ENCODE assay signal across 9 mouse cellular contexts in genomic region chr19:45847016-45847732, GRCm38 (mm10). TPM values are rescaled to one million over a fixed set of nuclear protein-coding genes. Genes with fewer than 3 reads are reported as not detected.
DNase-seq lines count a peak whose midpoint lies in the region; ATAC-seq and TF ChIP-seq lines count a peak whose summit lies in the region.
"Had no signal": no experiment of that assay in that cellular context is flagged by ENCODE, and none has a peak within 500 bp of the region (broad histone marks: within the 10 kb centered on the region; RNA-seq: fewer than 3 reads in every experiment).

No protein-coding gene starts in this region.

- H3K4me2 ChIP-seq in forebrain, postnatal 0 days (ENCODE audit: low read depth): no peak overlapping the region
- H3K4me2 ChIP-seq in forebrain, embryonic 16.5 days (ENCODE audit: low read length): no peak overlapping the region
- H3K4me2 ChIP-seq: forebrain, embryonic 12.5 days had no signal

- no peak overlapping the region for H3K9ac ChIP-seq in forebrain, postnatal 0 days
- no peak overlapping the region for H3K9ac ChIP-seq in forebrain, embryonic 16.5 days (replicated peaks; ENCODE audit: low read depth, low read length)
- H3K9ac ChIP-seq: forebrain, embryonic 12.5 days had no signal

- peak; percentile 22 for DNase-seq in forebrain, postnatal 0 days
- DNase-seq in forebrain, embryonic 10.5 days (ENCODE audit: extremely low spot score, low spot score): no peak
- no peak for DNase-seq in lung, adult 2 months
- no peak for DNase-seq in lung, adult 18-20 months
- peak; percentile 8 to 26 for DNase-seq in spleen, postnatal 36 days (ENCODE audit: low spot score in 2 of 2)
- no peak for DNase-seq in cerebellum, adult 9-11 months

- TF ChIP-seq POLR2A in lung, adult 2 months (IDR thresholded peaks at IDR 0.05; ENCODE audit: borderline replicate concordance, extremely low read depth, low read depth, low read length): no peak
- TF ChIP-seq POLR2A in bone marrow, adult 2 months (IDR thresholded peaks at IDR 0.05; ENCODE audit: borderline replicate concordance, control insufficient read depth, low read depth, low read length): no peak

- no peaks in the 10 kb centered on the region for H3K36me3 ChIP-seq in forebrain, postnatal 0 days (ENCODE audit: insufficient read depth)
- H3K36me3 ChIP-seq in forebrain, embryonic 10.5 days (replicated peaks): no peaks in the 10 kb centered on the region
- H3K36me3 ChIP-seq in forebrain, embryonic 16.5 days (ENCODE audit: control insufficient read depth, insufficient read depth): no peaks in the 10 kb centered on the region
- H3K36me3 ChIP-seq: forebrain, embryonic 12.5 days had no signal

- H3K4me1 ChIP-seq in forebrain, postnatal 0 days (ENCODE audit: insufficient read depth): 0 out of 2 replicates have a peak, but pooled peaks cover 4% of the 10 kb centered on the region
- peaks cover 28% of the 10 kb centered on the region for H3K4me1 ChIP-seq in forebrain, embryonic 10.5 days
- H3K4me1 ChIP-seq in lung, adult 2 months (ENCODE audit: control insufficient read depth, insufficient read depth, low read length): no peaks in the 10 kb centered on the region
- peaks cover 3% of the 10 kb centered on the region for H3K4me1 ChIP-seq in bone marrow, adult 2 months (ENCODE audit: control insufficient read depth, insufficient read depth, low read length)
- peaks cover 11% of the 10 kb centered on the region for H3K4me1 ChIP-seq in forebrain, embryonic 16.5 days (replicated peaks; ENCODE audit: control insufficient read depth, insufficient read depth, low read length)

- H3K27ac ChIP-seq in forebrain, postnatal 0 days (ENCODE audit: low read depth, low read length): no peak overlapping the region
- H3K27ac ChIP-seq in forebrain, embryonic 10.5 days: no peak overlapping the region
- no peak overlapping the region for H3K27ac ChIP-seq in bone marrow, adult 2 months (ENCODE audit: control insufficient read depth, insufficient read depth, low read depth, low read length, poor library complexity)
- no peak overlapping the region for H3K27ac ChIP-seq in forebrain, embryonic 16.5 days (ENCODE audit: low read length)
- H3K27ac ChIP-seq: forebrain, embryonic 12.5 days had no signal

- no peak overlapping the region for H3K4me3 ChIP-seq in forebrain, postnatal 0 days (ENCODE audit: low read depth, low read length)
- no peak overlapping the region for H3K4me3 ChIP-seq in forebrain, embryonic 10.5 days
- H3K4me3 ChIP-seq in lung, adult 2 months (replicated peaks; ENCODE audit: extremely low read depth, low read depth, low read length): no peak overlapping the region
- no peak overlapping the region for H3K4me3 ChIP-seq in bone marrow, adult 2 months (replicated peaks; ENCODE audit: control insufficient read depth, low read depth, low read length)
- no peak overlapping the region for H3K4me3 ChIP-seq in forebrain, embryonic 16.5 days (replicated peaks; ENCODE audit: low read length)
- H3K4me3 ChIP-seq: forebrain, embryonic 12.5 days had no signal

- peak; percentile 58 for TF ChIP-seq CTCF in forebrain, postnatal 0 days (IDR thresholded peaks at IDR 0.05; ENCODE audit: low read depth)
- TF ChIP-seq CTCF in lung, adult 2 months (IDR thresholded peaks at IDR 0.05; ENCODE audit: insufficient read depth, low read length): 0 out of 2 replicates have a peak, but pooled peaks have one; percentile 16
- TF ChIP-seq CTCF in bone marrow, adult 2 months (IDR thresholded peaks at IDR 0.05; ENCODE audit: control insufficient read depth, insufficient read depth, low read length): peak; percentile 18; the same call in 1 of the 2 replicates

- H3K9me3 ChIP-seq in forebrain, postnatal 0 days (ENCODE audit: low read length): no peaks in the 10 kb centered on the region
- H3K9me3 ChIP-seq in forebrain, embryonic 10.5 days: no peaks in the 10 kb centered on the region
- no peaks in the 10 kb centered on the region for H3K9me3 ChIP-seq in forebrain, embryonic 16.5 days (ENCODE audit: control insufficient read depth, low read length)
- H3K9me3 ChIP-seq: forebrain, embryonic 12.5 days had no signal

- ATAC-seq in forebrain, postnatal 0 days: peak; percentile 47
- no peak for ATAC-seq in forebrain, embryonic 16.5 days

- WGBS in forebrain, postnatal 0 days: 61% methylated on average over 3 of the region's 3 CpGs
- WGBS in forebrain, embryonic 10.5 days: 98% methylated on average over 3 of the region's 3 CpGs
- WGBS in lung, adult 2 months: 83% methylated on average over 3 of the region's 3 CpGs
- WGBS in bone marrow, adult 2 months: 91% methylated on average over 3 of the region's 3 CpGs
- 92% methylated on average over 3 of the region's 3 CpGs for WGBS in forebrain, embryonic 16.5 days

- no peaks in the 10 kb centered on the region for H3K27me3 ChIP-seq in forebrain, postnatal 0 days (ENCODE audit: insufficient read depth, low read length)
- H3K27me3 ChIP-seq in forebrain, embryonic 10.5 days (ENCODE audit: poor library complexity, severe bottlenecking): no peaks in the 10 kb centered on the region
- no peaks in the 10 kb centered on the region for H3K27me3 ChIP-seq in forebrain, embryonic 16.5 days (replicated peaks; ENCODE audit: control insufficient read depth, insufficient read depth, low read length)
- H3K27me3 ChIP-seq: forebrain, embryonic 12.5 days had no signal

RNA-seq across cellular contexts. Expression of gene Kcnip2, which starts 31.3 kb away (rescaled TPM):
- total RNA-seq in forebrain, postnatal 0 days (2014; rRNA removed): 30.6 and 42.8 TPM in 2 replicates
- 29.4 and 30.3 TPM in 2 replicates for polyA plus RNA-seq in forebrain, postnatal 0 days (2015; fragmentation: Nextera tagmentation; extraction: Ambion mirVana)
- 0.71 and 0.86 TPM in 2 replicates for polyA plus RNA-seq in forebrain, embryonic 10.5 days (2016; fragmentation: Nextera tagmentation; extraction: Ambion mirVana)
- polyA plus RNA-seq in lung, adult 2 months (2012; rRNA removed): 1.1 and 1.4 TPM in 2 replicates
- polyA plus RNA-seq in bone marrow, adult 2 months (2011; ENCODE audit: insufficient read depth, insufficient read length, low replicate concordance, missing spikeins): 0.72 TPM in 1 of 2 replicates, not detected in the other
- 12.3 and 14.6 TPM in 2 replicates for polyA plus RNA-seq in forebrain, embryonic 16.5 days (2015; fragmentation: Nextera tagmentation; extraction: Ambion mirVana)

Comparison
In these comparisons a context has a peak if more than half of its experiments do, and no peak if none do; other contexts are left out.
1. DNase-seq: peak in forebrain, postnatal 0 days (single experiment) and spleen, postnatal 36 days (2 of 2); none in forebrain, embryonic 10.5 days (single experiment), lung, adult 2 months (single experiment), lung, adult 18-20 months (0 of 2) and cerebellum, adult 9-11 months (single experiment).
2. Peak in every context shown above with its lines, with median percentiles within 50 percentile points of each other: CTCF ChIP-seq.